Mouse (Mus musculus) CD4-positive, CD25-positive, alpha-beta regulatory T cell, adult 2 months (primary cell): ENCODE data around the gene Alkbh3.
A peak's percentile ranks its signal among the peaks of the same experiment; 100 is the strongest.

Experiments
- DNase-seq: peaks from one replicate; pipeline ENCODE4 v3.0.0-alpha.2; 2012; ENCODE audit warnings: low read depth, low spot score

The Alkbh3 gene

GRCm38 (mm10) chr2:93992810-93993209 is 17.8 kb downstream of the Alkbh3 start:
- no peak for DNase-seq

DNA sequence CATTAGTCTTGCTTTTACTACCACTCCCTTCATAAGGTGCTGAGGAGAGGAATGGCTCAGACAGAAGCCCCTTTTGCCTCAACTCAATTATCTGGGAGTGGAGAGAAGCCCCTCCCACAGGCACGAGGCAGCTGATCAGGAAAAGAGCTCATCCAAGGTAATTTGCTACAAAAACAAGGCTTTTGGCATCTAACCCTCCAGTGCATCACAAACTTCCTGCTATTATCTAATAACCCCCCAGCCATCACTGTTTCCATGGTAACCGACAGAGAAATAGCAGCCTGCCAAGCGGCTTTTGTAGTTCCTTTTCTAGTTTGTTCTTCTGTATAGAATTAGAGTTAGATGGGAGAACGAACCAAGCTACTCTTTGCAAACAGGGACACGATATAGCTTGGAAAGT is 18.3 kb downstream of the Alkbh3 start:
- no peak for DNase-seq

GRCm38 (mm10) chr2:93991336-93991735 is 19.3 kb downstream of the Alkbh3 start:
- DNase-seq: no peak

GRCm38 (mm10) chr2:93988440-93988839 is 22.2 kb downstream of the Alkbh3 start:
- DNase-seq: no peak

- DNase-seq: no peak
These were observed 28.0 kb downstream of the Alkbh3 start for GRCm38 (mm10) chr2:93982457-93983235.

- no peak for DNase-seq
These were observed 31.1 kb downstream of the Alkbh3 start for GRCm38 (mm10) chr2:93979249-93980120.

DNA sequence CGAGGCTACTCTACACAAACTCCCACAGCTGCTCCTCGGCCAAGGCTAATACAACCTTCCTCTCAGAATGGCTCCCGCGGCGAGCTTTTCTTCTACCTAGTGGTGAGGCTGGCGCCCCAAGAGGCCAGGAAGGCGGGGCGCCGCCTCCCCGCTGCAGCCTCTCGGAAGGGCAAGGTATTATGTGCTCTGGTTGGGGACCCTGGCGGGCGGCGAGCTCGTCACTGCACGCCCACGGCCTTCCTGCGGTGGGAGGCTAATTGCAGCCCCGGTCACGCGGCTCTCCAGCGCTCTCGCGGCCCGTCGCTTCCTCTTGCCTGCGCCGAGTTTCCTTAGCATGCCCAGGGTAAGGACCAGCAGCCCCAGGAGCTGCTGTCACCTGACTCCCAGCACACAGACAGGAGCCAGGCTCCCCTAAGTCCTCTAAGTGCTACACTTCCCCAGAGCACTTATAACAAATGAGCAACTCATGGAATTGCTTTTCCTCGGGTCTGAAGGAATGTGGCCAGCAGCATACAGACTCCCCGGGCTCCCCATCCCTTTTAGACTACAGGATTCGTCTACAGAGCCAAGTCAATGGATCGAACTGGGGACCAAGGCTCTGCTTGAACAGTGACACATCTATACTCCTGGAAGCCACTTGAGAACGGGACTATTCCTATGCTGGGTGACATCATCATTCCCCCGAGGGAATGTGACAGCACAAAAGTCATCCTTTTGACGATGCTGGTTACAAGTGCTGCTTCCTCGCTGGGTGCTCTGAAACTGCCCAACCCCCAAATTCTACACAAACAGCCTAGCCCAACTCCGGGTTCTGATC is 34.0 kb downstream of the Alkbh3 start:
- peak; percentile 78 for DNase-seq

- DNase-seq: peak; percentile 5
These were observed 34.8 kb downstream of the Alkbh3 start for GRCm38 (mm10) chr2:93975526-93976435.

GRCm38 (mm10) chr2:93975041-93975440 is 35.6 kb downstream of the Alkbh3 start:
- no peak for DNase-seq

DNA sequence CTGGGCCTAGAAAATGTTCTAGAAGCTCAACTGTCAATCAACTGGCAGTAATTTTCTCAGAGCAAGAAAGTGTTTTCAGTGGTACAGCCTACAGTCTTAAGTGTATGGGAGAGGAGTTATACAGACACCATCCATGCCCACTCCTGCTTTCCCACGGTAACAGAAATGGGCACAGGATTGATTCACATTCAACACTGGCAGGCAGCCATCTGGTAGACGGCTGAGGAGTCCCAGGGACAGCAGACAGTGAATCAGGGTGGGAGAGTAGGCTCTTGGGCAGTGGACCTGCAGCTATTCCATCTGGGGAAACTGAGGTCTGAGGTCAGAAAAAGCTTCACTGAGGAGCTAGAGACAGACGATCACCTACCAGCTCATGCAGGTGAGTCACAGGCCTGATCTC is 39.0 kb downstream of the Alkbh3 start:
- no peak for DNase-seq

DNA sequence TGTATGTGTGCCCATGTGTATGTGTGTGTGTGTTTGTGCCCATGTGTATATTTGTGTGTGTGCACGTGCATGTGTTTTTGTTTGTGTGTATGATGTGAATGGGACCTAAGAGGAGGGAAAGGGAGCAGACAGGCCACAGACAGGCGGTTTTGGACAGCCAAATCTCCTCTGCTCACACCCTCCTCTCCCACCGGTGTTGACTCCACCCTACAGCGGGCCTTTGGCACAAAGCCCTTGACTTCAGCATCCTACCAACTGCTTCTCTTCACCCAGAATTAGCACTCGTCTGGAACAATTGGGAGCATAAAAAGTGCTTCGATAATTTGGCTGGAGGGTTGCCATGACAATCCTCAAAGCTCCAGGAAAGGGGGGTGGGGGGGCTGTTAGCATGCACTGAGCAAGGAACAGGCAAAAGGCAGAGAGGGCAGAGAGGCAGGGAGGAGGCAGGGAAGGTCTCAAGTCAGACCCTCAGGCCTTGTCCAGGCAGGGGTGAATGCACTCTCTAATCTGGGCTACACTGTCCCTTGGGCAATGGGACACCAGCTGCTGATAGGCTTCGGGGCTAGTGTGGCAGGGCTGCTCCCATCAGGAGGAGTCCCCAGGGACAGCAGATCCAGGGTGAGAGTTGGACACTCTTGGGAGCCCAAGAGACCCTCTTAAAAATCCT is 46.0 kb downstream of the Alkbh3 start:
- DNase-seq: no peak

DNA sequence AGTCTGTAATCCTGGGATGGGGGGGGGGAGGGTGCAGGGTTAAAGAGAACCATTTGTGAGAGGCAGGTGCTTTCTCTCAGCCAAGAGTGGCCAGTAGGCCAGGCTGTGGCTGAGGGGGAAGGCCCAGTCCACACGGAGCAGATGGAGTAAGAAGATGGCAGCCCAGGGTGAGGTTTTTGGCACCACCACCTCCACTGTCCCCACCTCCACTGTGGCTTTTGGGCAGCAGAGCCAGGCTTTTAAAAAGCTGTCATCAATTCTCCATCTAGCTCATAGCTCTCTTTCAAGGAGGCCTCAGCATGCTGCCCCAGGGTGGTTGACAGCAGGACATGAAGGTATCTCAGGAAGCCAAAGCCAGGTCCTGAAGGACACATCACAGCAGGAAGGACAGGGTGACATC is 46.8 kb downstream of the Alkbh3 start:
- no peak for DNase-seq

- DNase-seq: no peak
These were observed 48.9 kb downstream of the Alkbh3 start for GRCm38 (mm10) chr2:93961716-93962115.

GRCm38 (mm10) chr2:93959346-93959745 is 51.3 kb downstream of the Alkbh3 start:
- no peak for DNase-seq

DNA sequence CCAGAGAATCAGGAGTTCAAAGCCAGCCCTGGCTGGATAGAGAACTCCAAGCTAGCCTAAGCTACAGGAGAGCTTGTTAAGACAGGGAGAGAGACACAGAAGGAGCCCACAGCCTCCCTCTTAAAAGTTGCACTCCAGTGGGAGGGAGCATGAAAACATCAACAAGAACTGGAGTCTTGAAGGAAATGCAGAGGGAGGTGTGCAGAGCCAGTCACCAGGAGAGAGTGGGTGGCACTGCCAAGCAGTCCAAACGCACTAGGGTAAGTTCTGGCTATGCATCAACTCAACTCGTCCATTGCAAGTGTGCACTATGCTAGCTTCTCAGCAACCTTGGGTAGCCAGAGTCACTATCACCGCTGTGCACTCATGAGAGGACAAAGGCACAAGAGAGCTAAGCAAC is 52.4 kb downstream of the Alkbh3 start:
- no peak for DNase-seq

GRCm38 (mm10) chr2:93957785-93958175 is 52.8 kb downstream of the Alkbh3 start:
- no peak for DNase-seq

DNA sequence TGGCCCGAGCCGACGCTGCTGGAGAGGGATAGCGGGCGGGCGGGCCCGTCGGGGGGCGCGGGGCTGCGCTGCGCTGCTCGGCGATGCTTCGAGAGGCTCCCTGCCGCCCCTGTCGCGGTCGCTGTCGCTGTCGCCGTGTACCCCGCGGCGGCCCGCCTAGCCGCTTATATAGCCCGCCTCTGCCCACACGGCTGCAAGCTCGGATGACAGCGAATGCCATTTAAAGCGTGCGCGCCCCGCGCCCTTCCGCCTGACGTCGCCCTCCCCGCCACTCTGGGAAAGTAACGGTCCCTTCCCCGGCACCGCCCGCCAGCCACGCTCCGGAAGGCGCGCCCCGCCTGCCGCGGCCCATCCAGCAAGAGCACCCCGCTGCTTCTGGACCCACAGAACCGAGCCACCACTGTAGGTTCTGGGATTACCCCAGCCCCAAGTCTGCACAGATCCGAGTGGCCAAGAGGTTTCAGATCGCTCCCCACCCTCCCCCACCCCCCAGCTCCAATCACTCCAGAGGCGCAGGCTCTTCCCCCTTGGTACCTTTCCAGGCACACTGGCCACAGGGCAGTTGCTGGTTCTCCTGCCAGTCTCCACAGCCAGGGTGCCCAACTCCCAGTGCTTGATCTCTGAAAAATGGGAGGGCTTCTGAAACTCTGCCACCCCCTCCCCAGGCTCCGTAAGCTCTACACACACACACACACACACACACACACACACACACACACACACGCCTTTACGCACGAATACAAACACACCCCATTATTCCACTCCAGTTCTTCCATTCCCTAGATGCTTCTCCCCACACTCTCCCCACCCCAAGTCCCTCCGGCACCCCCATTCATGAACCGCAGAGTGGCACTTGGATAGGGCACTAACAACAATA is 53.5 kb downstream of the Alkbh3 start, which contains the start of gene Gm13889:
Gene Gm13889, minus strand, starts transcription at position 294 of the 877 bp plus-strand sequence.
- DNase-seq: peak; percentile 34

GRCm38 (mm10) chr2:93956331-93956801 is 54.2 kb downstream of the Alkbh3 start:
- peak; percentile 22 for DNase-seq

- DNase-seq: no peak
These were observed 54.7 kb downstream of the Alkbh3 start for GRCm38 (mm10) chr2:93955886-93956285.
